Mouse (Mus musculus) lung, postnatal 0 days (tissue): Measurements from ENCODE around the gene Pced1b.

Experiments
- CTCF ChIP-seq: IDR thresholded peaks from 2 replicates; pipeline ENCODE4 v1.5.1; 2016; ENCODE audit warnings: antibody characterized with exemption, mild to moderate bottlenecking
- EP300 ChIP-seq: IDR thresholded peaks from 2 replicates; pipeline ENCODE4 v1.6.1; 2016; ENCODE audit warnings: antibody characterized with exemption, mild to moderate bottlenecking, control low read depth

GRCm38 (mm10) chr15:97424961-97425360 is 178.1 kb downstream of the Pced1b start:
- TF ChIP-seq CTCF (no peak), EP300 (no peak)
